Comparison of ENCODE assay signal across 36 mouse cellular contexts in the genomic region with DNA sequence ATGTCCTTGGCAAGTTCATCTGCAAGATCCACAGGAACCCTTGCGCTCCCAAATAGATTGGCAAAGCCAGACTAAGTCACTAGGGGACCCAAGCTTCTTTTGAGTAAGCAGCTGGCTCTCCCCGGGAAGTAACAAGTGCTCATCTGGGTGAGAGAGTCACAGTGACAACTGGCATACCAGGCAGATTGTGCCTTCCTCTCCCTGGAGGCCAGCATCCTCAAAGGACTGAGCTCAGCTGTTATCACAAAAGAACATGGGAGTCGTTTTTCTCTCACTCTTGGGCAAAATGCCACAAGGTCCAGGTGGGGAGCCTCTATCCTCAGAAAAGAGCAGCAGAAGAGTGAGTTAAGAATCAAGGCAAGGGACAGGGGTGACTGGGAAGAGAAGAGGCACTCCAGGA. TPM values are rescaled to one million over a fixed set of nuclear protein-coding genes. Genes with fewer than 3 reads are reported as not detected.
A peak's percentile ranks its signal among the peaks of the same experiment; 100 is the strongest.
DNase-seq lines count a peak whose midpoint lies in the region; ATAC-seq lines count a peak whose summit lies in the region.
"Had no signal": no experiment of that assay in that cellular context is flagged by ENCODE, and none has a peak within 500 bp of the region (broad histone marks: within the 10 kb centered on the region; RNA-seq: fewer than 3 reads in every experiment).

No protein-coding gene starts in this region.

- H3K4me2 ChIP-seq in hindbrain, embryonic 14.5 days (replicated peaks) = no peak overlapping the region
- no peak overlapping the region for H3K4me2 ChIP-seq in hindbrain, embryonic 11.5 days (replicated peaks; ENCODE audit: low read depth, low read length)
- no peak overlapping the region for H3K4me2 ChIP-seq in midbrain, embryonic 14.5 days (ENCODE audit: low read length)
- H3K4me2 ChIP-seq in midbrain, embryonic 15.5 days = no peak overlapping the region
- H3K4me2 ChIP-seq in embryonic facial prominence, embryonic 15.5 days (replicated peaks) = no peak overlapping the region
- no peak overlapping the region for H3K4me2 ChIP-seq in forebrain, embryonic 16.5 days (ENCODE audit: low read length)
- H3K4me2 ChIP-seq: limb, embryonic 15.5 days; liver, embryonic 15.5 days had no signal

- WGBS in hindbrain, embryonic 14.5 days = 18% methylated on average over 3 of the region's 3 CpGs
- WGBS in hindbrain, embryonic 11.5 days = 34% methylated on average over 3 of the region's 3 CpGs
- 19% methylated on average over 3 of the region's 3 CpGs for WGBS in midbrain, embryonic 14.5 days
- 25% methylated on average over 3 of the region's 3 CpGs for WGBS in midbrain, embryonic 15.5 days
- WGBS in embryonic facial prominence, embryonic 15.5 days = 36% methylated on average over 3 of the region's 3 CpGs
- WGBS in forebrain, embryonic 16.5 days = 17% methylated on average over 3 of the region's 3 CpGs

- H3K4me3 ChIP-seq in hindbrain, embryonic 14.5 days (replicated peaks; ENCODE audit: low read length) = no peak overlapping the region
- H3K4me3 ChIP-seq in hindbrain, embryonic 11.5 days (ENCODE audit: low read depth, low read length) = no peak overlapping the region
- H3K4me3 ChIP-seq in midbrain, embryonic 14.5 days (replicated peaks; ENCODE audit: low read depth, low read length) = no peak overlapping the region
- H3K4me3 ChIP-seq in midbrain, embryonic 15.5 days = no peak overlapping the region
- H3K4me3 ChIP-seq in embryonic facial prominence, embryonic 15.5 days (replicated peaks) = no peak overlapping the region
- no peak overlapping the region for H3K4me3 ChIP-seq in forebrain, embryonic 16.5 days (replicated peaks; ENCODE audit: low read length)
- H3K4me3 ChIP-seq: limb, embryonic 15.5 days; liver, embryonic 15.5 days; midbrain, embryonic 10.5 days; myocyte had no signal

- no peak for DNase-seq in hindbrain, embryonic 14.5 days (ENCODE audit: low spot score)
- no peak for DNase-seq in hindbrain, embryonic 11.5 days (ENCODE audit: low spot score)
- DNase-seq in midbrain, embryonic 14.5 days = peak; percentile 36
- DNase-seq in ovary, postnatal 10 days (ENCODE audit: low spot score) = no peak
- DNase-seq in gastrocnemius, postnatal 10 days = no peak
- DNase-seq: adrenal gland, adult 2 months; cerebellum, adult 2 months; kidney, adult 18-20 months; kidney, postnatal 4 days; layer of hippocampus, adult 9-11 months; right cerebral cortex, adult 18-20 months; right cerebral cortex, postnatal 4 days; thymus, postnatal 14 days had no signal

- no peak overlapping the region for H3K27ac ChIP-seq in hindbrain, embryonic 14.5 days
- H3K27ac ChIP-seq in hindbrain, embryonic 11.5 days (ENCODE audit: low read depth, low read length) = no peak overlapping the region
- H3K27ac ChIP-seq in midbrain, embryonic 14.5 days (replicated peaks; ENCODE audit: low read depth, low read length) = no peak overlapping the region
- no peak overlapping the region for H3K27ac ChIP-seq in midbrain, embryonic 15.5 days
- no peak overlapping the region for H3K27ac ChIP-seq in embryonic facial prominence, embryonic 15.5 days (replicated peaks)
- H3K27ac ChIP-seq in forebrain, embryonic 16.5 days (ENCODE audit: low read length) = no peak overlapping the region
- H3K27ac ChIP-seq: limb, embryonic 15.5 days; liver, embryonic 15.5 days; macrophage; midbrain, embryonic 10.5 days had no signal

- no peak overlapping the region for H3K9ac ChIP-seq in hindbrain, embryonic 14.5 days
- H3K9ac ChIP-seq in hindbrain, embryonic 11.5 days (ENCODE audit: low read depth, low read length) = no peak overlapping the region
- no peak overlapping the region for H3K9ac ChIP-seq in midbrain, embryonic 14.5 days (replicated peaks; ENCODE audit: low read length)
- H3K9ac ChIP-seq in midbrain, embryonic 15.5 days = no peak overlapping the region
- no peak overlapping the region for H3K9ac ChIP-seq in embryonic facial prominence, embryonic 15.5 days
- H3K9ac ChIP-seq in forebrain, embryonic 16.5 days (replicated peaks; ENCODE audit: low read depth, low read length) = no peak overlapping the region
- H3K9ac ChIP-seq: limb, embryonic 15.5 days; liver, embryonic 15.5 days had no signal

- H3K4me1 ChIP-seq in hindbrain, embryonic 14.5 days (replicated peaks; ENCODE audit: control insufficient read depth, insufficient read depth, low read length) = no peaks in the 10 kb centered on the region
- H3K4me1 ChIP-seq in hindbrain, embryonic 11.5 days (replicated peaks; ENCODE audit: control insufficient read depth, insufficient read depth, low read length) = no peaks in the 10 kb centered on the region
- H3K4me1 ChIP-seq in midbrain, embryonic 14.5 days (ENCODE audit: control insufficient read depth, insufficient read depth, low read length) = 0 out of 2 replicates have a peak, but pooled peaks cover 7% of the 10 kb centered on the region
- peaks cover 3% of the 10 kb centered on the region; the same call in 1 of the 2 replicates for H3K4me1 ChIP-seq in midbrain, embryonic 15.5 days
- H3K4me1 ChIP-seq in embryonic facial prominence, embryonic 15.5 days = no peaks in the 10 kb centered on the region
- H3K4me1 ChIP-seq in forebrain, embryonic 16.5 days (replicated peaks; ENCODE audit: control insufficient read depth, insufficient read depth, low read length) = peaks cover 6% of the 10 kb centered on the region; the same call in 1 of the 2 replicates
- H3K4me1 ChIP-seq: limb, embryonic 15.5 days; liver, embryonic 15.5 days had no signal

- H3K9me3 ChIP-seq in hindbrain, embryonic 14.5 days (ENCODE audit: control insufficient read depth, low read length) = no peaks in the 10 kb centered on the region
- no peaks in the 10 kb centered on the region for H3K9me3 ChIP-seq in hindbrain, embryonic 11.5 days (ENCODE audit: control insufficient read depth, low read length)
- H3K9me3 ChIP-seq in midbrain, embryonic 14.5 days (ENCODE audit: control insufficient read depth, low read length) = no peaks in the 10 kb centered on the region
- no peaks in the 10 kb centered on the region for H3K9me3 ChIP-seq in midbrain, embryonic 15.5 days
- no peaks in the 10 kb centered on the region for H3K9me3 ChIP-seq in embryonic facial prominence, embryonic 15.5 days (replicated peaks)
- no peaks in the 10 kb centered on the region for H3K9me3 ChIP-seq in forebrain, embryonic 16.5 days (ENCODE audit: control insufficient read depth, low read length)
- H3K9me3 ChIP-seq: limb, embryonic 15.5 days; liver, embryonic 15.5 days; midbrain, embryonic 10.5 days had no signal

- no peaks in the 10 kb centered on the region for H3K36me3 ChIP-seq in hindbrain, embryonic 14.5 days (replicated peaks; ENCODE audit: control insufficient read depth, insufficient read depth)
- H3K36me3 ChIP-seq in hindbrain, embryonic 11.5 days (ENCODE audit: control insufficient read depth, insufficient read depth, low read length) = no peaks in the 10 kb centered on the region
- no peaks in the 10 kb centered on the region for H3K36me3 ChIP-seq in midbrain, embryonic 14.5 days (ENCODE audit: control insufficient read depth, insufficient read depth, low read length)
- no peaks in the 10 kb centered on the region for H3K36me3 ChIP-seq in midbrain, embryonic 15.5 days (replicated peaks)
- H3K36me3 ChIP-seq in embryonic facial prominence, embryonic 15.5 days = no peaks in the 10 kb centered on the region
- no peaks in the 10 kb centered on the region for H3K36me3 ChIP-seq in forebrain, embryonic 16.5 days (ENCODE audit: control insufficient read depth, insufficient read depth)
- H3K36me3 ChIP-seq: limb, embryonic 15.5 days; liver, embryonic 15.5 days; midbrain, embryonic 10.5 days had no signal

- ATAC-seq in hindbrain, embryonic 14.5 days (ENCODE audit: low FRiP score) = peak; percentile 43; the same call in 1 of the 2 replicates
- ATAC-seq in hindbrain, embryonic 11.5 days (ENCODE audit: low FRiP score) = no peak
- ATAC-seq in midbrain, embryonic 14.5 days (ENCODE audit: low FRiP score, low TSS enrichment) = no peak
- ATAC-seq in midbrain, embryonic 15.5 days (replicated peaks) = no peak
- peak; percentile 51; the same call in 1 of the 2 replicates for ATAC-seq in embryonic facial prominence, embryonic 15.5 days (ENCODE audit: insufficient number of reproducible peaks, low FRiP score, low TSS enrichment, low read depth)
- peak; percentile 65 for ATAC-seq in forebrain, embryonic 16.5 days
- ATAC-seq: inflammation-experienced regulatory T-cells, adult 6 months had no signal

- no peaks in the 10 kb centered on the region for H3K27me3 ChIP-seq in hindbrain, embryonic 14.5 days (ENCODE audit: control insufficient read depth, insufficient read depth, low read length)
- H3K27me3 ChIP-seq in hindbrain, embryonic 11.5 days (ENCODE audit: control insufficient read depth, insufficient read depth, low read length) = no peaks in the 10 kb centered on the region
- no peaks in the 10 kb centered on the region for H3K27me3 ChIP-seq in midbrain, embryonic 14.5 days (ENCODE audit: control insufficient read depth, insufficient read depth, low read length)
- H3K27me3 ChIP-seq in midbrain, embryonic 15.5 days (replicated peaks) = no peaks in the 10 kb centered on the region
- no peaks in the 10 kb centered on the region for H3K27me3 ChIP-seq in embryonic facial prominence, embryonic 15.5 days
- H3K27me3 ChIP-seq in forebrain, embryonic 16.5 days (replicated peaks; ENCODE audit: control insufficient read depth, insufficient read depth, low read length) = no peaks in the 10 kb centered on the region
- H3K27me3 ChIP-seq: limb, embryonic 15.5 days; liver, embryonic 15.5 days had no signal

RNA-seq across cellular contexts. Expression of a gene that starts 37.3 kb away (rescaled TPM):
- polyA plus RNA-seq in hindbrain, embryonic 14.5 days (2014; fragmentation: Nextera tagmentation; extraction: Ambion mirVana) = 84.4 and 96.1 TPM in 2 replicates
- polyA plus RNA-seq in hindbrain, embryonic 11.5 days (2014; fragmentation: Nextera tagmentation; extraction: Ambion mirVana) = 47.1 and 50.2 TPM in 2 replicates
- 68.9 and 85.1 TPM in 2 replicates for polyA plus RNA-seq in midbrain, embryonic 14.5 days (2014; fragmentation: Nextera tagmentation; extraction: Ambion mirVana)
- polyA plus RNA-seq in midbrain, embryonic 15.5 days (2015; fragmentation: Nextera tagmentation; extraction: Ambion mirVana) = 101 and 104 TPM in 2 replicates
- 45.1 and 51.3 TPM in 2 replicates for polyA plus RNA-seq in embryonic facial prominence, embryonic 15.5 days (2015; fragmentation: Nextera tagmentation; extraction: Ambion mirVana)
- polyA plus RNA-seq in forebrain, embryonic 16.5 days (2015; fragmentation: Nextera tagmentation; extraction: Ambion mirVana) = 94.7 and 97.2 TPM in 2 replicates
- 10 to 100 TPM; 62.3 to 66.3 TPM for total RNA-seq in gastrocnemius, postnatal 10 days (2021)

RNA-seq across cellular contexts. Expression of a gene that starts 42.9 kb away (rescaled TPM):
- polyA plus RNA-seq in hindbrain, embryonic 14.5 days (2014; fragmentation: Nextera tagmentation; extraction: Ambion mirVana) = 0.26 TPM in 1 of 2 replicates, not detected in the other
- not detected in 2 replicates for polyA plus RNA-seq in hindbrain, embryonic 11.5 days (2014; fragmentation: Nextera tagmentation; extraction: Ambion mirVana)
- 0.24 TPM in 1 of 2 replicates, not detected in the other for polyA plus RNA-seq in midbrain, embryonic 14.5 days (2014; fragmentation: Nextera tagmentation; extraction: Ambion mirVana)
- polyA plus RNA-seq in midbrain, embryonic 15.5 days (2015; fragmentation: Nextera tagmentation; extraction: Ambion mirVana) = 0.21 TPM in 1 of 2 replicates, not detected in the other
- polyA plus RNA-seq in embryonic facial prominence, embryonic 15.5 days (2015; fragmentation: Nextera tagmentation; extraction: Ambion mirVana) = 0.56 and 0.74 TPM in 2 replicates
- not detected in 2 replicates for polyA plus RNA-seq in forebrain, embryonic 16.5 days (2015; fragmentation: Nextera tagmentation; extraction: Ambion mirVana)
- under 1 TPM; 0.59 to 0.86 TPM for total RNA-seq in gastrocnemius, postnatal 10 days (2021)
- total RNA-seq: adrenal gland, adult 2 months; adrenal gland, postnatal 4 days; common myeloid progenitor, adult 5-6 weeks; gastrocnemius, adult 18-20 months; heart, adult 8-10 months; heart, postnatal 25 days; left cerebral cortex, adult 18-20 months; left cerebral cortex, postnatal 36 days; MEL; neutrophil, adult 5-6 weeks had no signal
- polyA plus RNA-seq: adrenal gland, adult 2 months; C2C12; cerebellum, adult 2 months; heart, embryonic 14.5 days; inflammation-experienced regulatory T-cells, adult 6 months; kidney, embryonic 16.5 days; liver, embryonic 15.5 days; lung, embryonic 16.5 days; macrophage; midbrain, embryonic 10.5 days; myocyte; stomach, embryonic 14.5 days had no signal

RNA-seq across cellular contexts. Expression of a gene that starts 48.8 kb away (rescaled TPM):
- not detected in 2 replicates for polyA plus RNA-seq in hindbrain, embryonic 14.5 days (2014; fragmentation: Nextera tagmentation; extraction: Ambion mirVana)
- polyA plus RNA-seq in hindbrain, embryonic 11.5 days (2014; fragmentation: Nextera tagmentation; extraction: Ambion mirVana) = not detected in 2 replicates
- not detected in 2 replicates for polyA plus RNA-seq in midbrain, embryonic 14.5 days (2014; fragmentation: Nextera tagmentation; extraction: Ambion mirVana)
- polyA plus RNA-seq in midbrain, embryonic 15.5 days (2015; fragmentation: Nextera tagmentation; extraction: Ambion mirVana) = not detected in 2 replicates
- not detected in 2 replicates for polyA plus RNA-seq in embryonic facial prominence, embryonic 15.5 days (2015; fragmentation: Nextera tagmentation; extraction: Ambion mirVana)
- not detected in 2 replicates for polyA plus RNA-seq in forebrain, embryonic 16.5 days (2015; fragmentation: Nextera tagmentation; extraction: Ambion mirVana)
- not detected for total RNA-seq in gastrocnemius, postnatal 10 days (2021)
- total RNA-seq: adrenal gland, adult 2 months; common myeloid progenitor, adult 5-6 weeks; gastrocnemius, adult 18-20 months; heart, adult 8-10 months; heart, postnatal 25 days; left cerebral cortex, adult 18-20 months; left cerebral cortex, postnatal 36 days; MEL; neutrophil, adult 5-6 weeks had no signal
- polyA plus RNA-seq: adrenal gland, adult 2 months; C2C12; cerebellum, adult 2 months; heart, embryonic 14.5 days; inflammation-experienced regulatory T-cells, adult 6 months; kidney, embryonic 16.5 days; limb, embryonic 15.5 days; liver, embryonic 15.5 days; lung, embryonic 16.5 days; macrophage; midbrain, embryonic 10.5 days; myocyte; stomach, embryonic 14.5 days had no signal

Comparison
In these comparisons a context has a peak if more than half of its experiments do, and no peak if none do; other contexts are left out.
1. ATAC-seq: peak in hindbrain, embryonic 14.5 days (single experiment), embryonic facial prominence, embryonic 15.5 days (single experiment) and forebrain, embryonic 16.5 days (single experiment); none in hindbrain, embryonic 11.5 days (single experiment), midbrain, embryonic 14.5 days (single experiment) and midbrain, embryonic 15.5 days (single experiment).